Mouse (Mus musculus) kidney, adult 2 months (tissue): ENCODE measurements around the gene Prdm11. TPM values are rescaled to one million over a fixed set of nuclear protein-coding genes. Genes with fewer than 3 reads are reported as not detected.
A peak's percentile ranks its signal among the peaks of the same experiment; 100 is the strongest.

Source experiments
- DNase-seq: peaks from one replicate; pipeline ENCODE4 v3.0.0; 2021
- H3K27ac ChIP-seq: fragments of 200-500 bp; 2 replicates; pipeline ENCODE4 v1.5.1; 2012; ENCODE audit warnings: low read depth, low read length, control low read depth, inconsistent platforms; ENCODE audit not compliant: insufficient read depth
- H3K27me3 ChIP-seq: fragments of 200-500 bp; replicated peaks from 2 replicates; pipeline ENCODE4 v1.6.1; 2012; ENCODE audit warnings: mild to moderate bottlenecking, moderate library complexity, low read length, inconsistent platforms; ENCODE audit not compliant: control insufficient read depth, insufficient read depth
- H3K36me3 ChIP-seq: fragments of 200-500 bp; 2 replicates; pipeline ENCODE4 v1.6.1; 2012; ENCODE audit warnings: mild to moderate bottlenecking, moderate library complexity, low read length, inconsistent platforms; ENCODE audit not compliant: control insufficient read depth, insufficient read depth
- H3K4me1 ChIP-seq: fragments of 200-500 bp; 2 replicates; pipeline ENCODE4 v1.6.1; 2011; ENCODE audit warnings: low read length; ENCODE audit not compliant: control insufficient read depth, insufficient read depth
- H3K4me3 ChIP-seq: fragments of 200-500 bp; 2 replicates; pipeline ENCODE4 v1.5.1; 2011; ENCODE audit warnings: mild to moderate bottlenecking, low read depth, low read length, control low read depth; ENCODE audit not compliant: insufficient read depth
- CTCF ChIP-seq: fragments of 200-500 bp; conservative IDR thresholded peaks from 2 replicates; pipeline ENCODE4 v1.5.1; 2011; ENCODE audit warnings: low read depth, mild to moderate bottlenecking, control low read depth, low read length, moderate library complexity, mixed read lengths; ENCODE audit not compliant: insufficient read depth, insufficient read length
- POLR2A ChIP-seq: fragments of 200-500 bp; IDR thresholded peaks from one replicate; pipeline ENCODE4 v1.6.1; 2011; ENCODE audit warnings: low read depth, low read length, control low read depth
- WGBS: fragments of 180-500 bp; shearing (Covaris S2); methylation state at CpG from one replicate; pipeline ENCODE4 v1.1.7; 2018; 5-methylcytosine and 5-hydroxymethylcytosine counted together
- polyA plus RNA-seq: library from polyadenylated mRNA; depleted of rRNA; stranded (reverse); fragments of >200 nt; gene quantifications from 2 replicates; pipeline ENCODE4 v1.2.3, GENCODE M21; 2012

Prdm11 gene
- polyA plus RNA-seq, 1 experiment, result 3.6 TPM

GRCm38 (mm10) chr2:92948699-92949300, 97.2 kb downstream of the Prdm11 start:
- Histone ChIP-seq H3K27ac (no peak overlapping the region), H3K27me3 (no peaks in the 10 kb centered on the region), H3K4me1 (no peaks in the 10 kb centered on the region), H3K36me3 (no peaks in the 10 kb centered on the region), H3K4me3 (no peak overlapping the region)
- TF ChIP-seq CTCF, result no peak
- no peak for TF ChIP-seq POLR2A
- WGBS, result 50% methylated on average over 7 of the region's 7 CpGs
- no peak for DNase-seq

- no peak overlapping the region for H3K27ac ChIP-seq
- no peaks in the 10 kb centered on the region for H3K4me1 ChIP-seq
- no peak for DNase-seq
- 22% methylated on average over 12 of the region's 12 CpGs for WGBS
- no peak for TF ChIP-seq POLR2A
- TF ChIP-seq CTCF, result no peak
- H3K36me3 ChIP-seq, result no peaks in the 10 kb centered on the region
- H3K27me3 ChIP-seq, result no peaks in the 10 kb centered on the region
- no peak overlapping the region for H3K4me3 ChIP-seq
Observed at GRCm38 (mm10) chr2:92947981-92948698, 97.8 kb downstream of the Prdm11 start.

GRCm38 (mm10) chr2:92945824-92946598, 100.0 kb downstream of the Prdm11 start:
- H3K4me3 ChIP-seq, result no peak overlapping the region
- no peaks in the 10 kb centered on the region for H3K27me3 ChIP-seq
- H3K36me3 ChIP-seq, result no peaks in the 10 kb centered on the region
- DNase-seq, result no peak
- H3K27ac ChIP-seq, result no peak overlapping the region
- H3K4me1 ChIP-seq, result no peaks in the 10 kb centered on the region
- TF ChIP-seq CTCF (no peak), POLR2A (no peak)
- WGBS, result 90% methylated on average over 11 of the region's 11 CpGs

- Histone ChIP-seq H3K27ac (no peak overlapping the region), H3K4me3 (no peak overlapping the region), H3K36me3 (no peaks in the 10 kb centered on the region), H3K4me1 (no peaks in the 10 kb centered on the region), H3K27me3 (no peaks in the 10 kb centered on the region)
- TF ChIP-seq CTCF (no peak), POLR2A (no peak)
- no peak for DNase-seq
- 94% methylated on average over 11 of the region's 11 CpGs for WGBS
Observed at GRCm38 (mm10) chr2:92945125-92945746, 100.7 kb downstream of the Prdm11 start.

- no peaks in the 10 kb centered on the region for H3K27me3 ChIP-seq
- H3K36me3 ChIP-seq, result no peaks in the 10 kb centered on the region
- TF ChIP-seq POLR2A (no peak), CTCF (no peak)
- WGBS, result 89% methylated on average over 3 of the region's 3 CpGs
- no peak overlapping the region for H3K4me3 ChIP-seq
- no peak for DNase-seq
- no peaks in the 10 kb centered on the region for H3K4me1 ChIP-seq
- no peak overlapping the region for H3K27ac ChIP-seq
Observed at GRCm38 (mm10) chr2:92944356-92944755, 101.6 kb downstream of the Prdm11 start.

GRCm38 (mm10) chr2:92943406-92943805, 102.6 kb downstream of the Prdm11 start:
- TF ChIP-seq CTCF (no peak), POLR2A (no peak)
- peak; percentile 18 for DNase-seq
- H3K36me3 ChIP-seq, result no peaks in the 10 kb centered on the region
- no peak overlapping the region for H3K27ac ChIP-seq
- 73% methylated on average over 3 of the region's 3 CpGs for WGBS
- H3K4me3 ChIP-seq, result no peak overlapping the region
- H3K4me1 ChIP-seq, result no peaks in the 10 kb centered on the region
- no peaks in the 10 kb centered on the region for H3K27me3 ChIP-seq
